Mouse (Mus musculus) heart, embryonic 12.5 days (tissue): ENCODE measurements around the gene Glycam1. TPM values are rescaled to one million over a fixed set of nuclear protein-coding genes. Genes with fewer than 3 reads are reported as not detected.

Experiments used
- ATAC-seq: fragments of 200-750 bp; cut with Nextera tagmentation; 2 replicates; pipeline ENCODE4 v1.8.0; 2017; ENCODE audit warnings: moderate TSS enrichment, moderate library complexity; ENCODE audit not compliant: insufficient number of reproducible peaks, low FRiP score
- H3K27ac ChIP-seq: fragments of 300-500 bp; sonication (generic); 2 replicates; pipeline ENCODE4 v1.5.1; 2016; ENCODE audit warnings: mild to moderate bottlenecking, moderate library complexity; ENCODE audit not compliant: poor library complexity, severe bottlenecking
- H3K27me3 ChIP-seq: fragments of 300-500 bp; sonication (generic); replicated peaks from 2 replicates; pipeline ENCODE4 v1.6.1; 2016; ENCODE audit warnings: mild to moderate bottlenecking, moderate library complexity
- H3K36me3 ChIP-seq: fragments of 300-500 bp; sonication (generic); 2 replicates; pipeline ENCODE4 v1.6.1; 2016; ENCODE audit warnings: mild to moderate bottlenecking, moderate library complexity
- H3K4me1 ChIP-seq: fragments of 300-500 bp; sonication (generic); replicated peaks from 2 replicates; pipeline ENCODE4 v1.6.1; 2016; ENCODE audit warnings: mild to moderate bottlenecking
- H3K4me2 ChIP-seq: fragments of 300-500 bp; sonication (generic); 2 replicates; pipeline ENCODE4 v1.6.1; 2016; ENCODE audit warnings: mild to moderate bottlenecking, moderate library complexity
- H3K4me3 ChIP-seq: fragments of 300-500 bp; sonication (generic); 2 replicates; pipeline ENCODE4 v1.5.1; 2016; ENCODE audit warnings: mild to moderate bottlenecking
- H3K9ac ChIP-seq: fragments of 300-500 bp; sonication (generic); 2 replicates; pipeline ENCODE4 v1.6.1; 2016; ENCODE audit warnings: mild to moderate bottlenecking, moderate library complexity
- H3K9me3 ChIP-seq: fragments of 300-500 bp; sonication (generic); replicated peaks from 2 replicates; pipeline ENCODE4 v1.6.1; 2016; ENCODE audit warnings: mild to moderate bottlenecking, moderate library complexity
- WGBS: fragments of 180-500 bp; shearing (Covaris S2); methylation state at CpG from one replicate; pipeline ENCODE4 v1.1.7; 2016; 5-methylcytosine and 5-hydroxymethylcytosine counted together
- polyA plus RNA-seq: library from polyadenylated mRNA; unstranded; fragments of >200 nt; fragmentation: Nextera tagmentation; extraction: Ambion mirVana; gene quantifications from 2 replicates; pipeline ENCODE4 v1.2.1, GENCODE M21; 2016

Glycam1 gene
- polyA plus RNA-seq, 1 experiment from 2014 or later: not detected

DNA sequence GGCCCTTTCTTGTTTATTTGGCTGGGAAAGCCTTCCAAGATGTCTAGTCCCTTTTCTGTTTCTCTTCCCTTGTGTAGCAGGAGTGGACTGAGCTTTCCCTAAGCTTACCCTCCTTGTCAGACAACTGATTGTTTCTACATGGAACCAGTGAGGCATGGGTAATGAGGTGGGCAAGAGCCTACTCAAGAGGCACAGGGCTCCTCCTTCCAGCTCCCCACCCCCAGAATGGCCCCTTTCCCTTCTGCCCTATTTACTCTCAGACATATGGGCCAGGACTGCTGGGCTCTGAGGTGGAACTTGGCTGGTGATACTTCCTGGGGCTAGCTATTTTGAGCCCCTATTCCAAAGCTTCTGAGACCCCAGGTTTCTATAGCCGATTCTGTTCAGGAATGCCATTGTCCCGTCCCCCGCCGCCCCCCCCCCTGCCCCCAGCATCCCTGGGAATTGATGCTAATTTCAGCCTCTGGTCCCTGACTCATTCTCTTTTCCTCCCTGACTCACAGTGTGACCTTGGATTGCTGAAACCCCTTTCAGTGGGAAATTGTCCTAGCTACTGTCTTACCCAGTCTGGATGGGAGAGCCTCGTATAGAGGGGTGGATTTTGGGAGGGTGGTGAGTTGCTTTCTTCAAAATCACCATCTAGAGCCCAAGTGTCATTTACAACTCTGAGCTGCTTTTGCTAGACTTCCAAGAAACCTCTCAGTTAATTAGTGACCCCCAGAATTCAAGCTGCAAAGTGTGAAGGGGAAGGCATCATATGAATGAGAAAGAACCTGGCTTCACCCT, 46.1 kb downstream of the Glycam1 start:
- H3K36me3 ChIP-seq: no peaks in the 10 kb centered on the region
- H3K27ac ChIP-seq: peak overlapping the region; percentile 34
- H3K9me3 ChIP-seq: no peaks in the 10 kb centered on the region
- H3K4me2 ChIP-seq: no peak overlapping the region
- peaks cover 30% of the 10 kb centered on the region for H3K4me1 ChIP-seq
- H3K4me3 ChIP-seq: no peak overlapping the region
- no peak overlapping the region for H3K9ac ChIP-seq
- H3K27me3 ChIP-seq: 0 out of 2 replicates have a peak, but pooled peaks cover 4% of the 10 kb centered on the region
- WGBS: 10% methylated on average over 5 of the region's 5 CpGs
- ATAC-seq: no peak

DNA sequence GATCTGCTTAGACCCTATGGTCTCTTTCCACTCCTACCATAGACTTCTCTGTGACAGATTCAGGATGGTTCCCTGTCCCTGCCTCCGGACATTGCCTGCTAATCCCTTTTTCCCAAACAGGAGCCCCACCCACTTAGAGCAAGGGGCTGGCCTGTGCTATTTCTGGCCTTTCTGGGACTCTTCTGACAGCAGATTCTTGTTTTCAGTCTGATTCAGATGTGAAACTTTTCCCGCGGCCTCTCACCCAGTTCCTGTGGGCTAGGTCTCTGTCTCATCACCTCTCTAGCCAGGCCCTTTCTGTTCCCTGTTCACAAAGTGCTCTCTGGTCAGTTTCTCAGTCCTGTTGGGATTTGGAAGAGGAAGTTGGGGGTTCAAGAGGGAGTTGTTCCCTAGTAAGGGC, 50.0 kb downstream of the Glycam1 start:
- Histone ChIP-seq H3K27ac (peak overlapping the region; percentile 26; the same call in 1 of the 2 replicates), H3K27me3 (peaks cover 12% of the 10 kb centered on the region; the same call in 1 of the 2 replicates), H3K4me3 (peak overlapping the region; percentile 17; the same call in 1 of the 2 replicates), H3K36me3 (no peaks in the 10 kb centered on the region), H3K9me3 (no peaks in the 10 kb centered on the region), H3K4me1 (peaks cover 38% of the 10 kb centered on the region), H3K9ac (peak overlapping the region; percentile 6; the same call in 1 of the 2 replicates), H3K4me2 (peak overlapping the region; percentile 75)
- 9% methylated on average over 3 of the region's 3 CpGs for WGBS
- no peak for ATAC-seq

GRCm38 (mm10) chr15:103514119-103514518, 50.8 kb downstream of the Glycam1 start:
- Histone ChIP-seq H3K27me3 (peaks cover 12% of the 10 kb centered on the region; the same call in 1 of the 2 replicates), H3K4me3 (peak overlapping the region; percentile 43), H3K4me1 (peaks cover 38% of the 10 kb centered on the region), H3K27ac (no peak overlapping the region), H3K9me3 (no peaks in the 10 kb centered on the region), H3K4me2 (peak overlapping the region; percentile 75), H3K36me3 (no peaks in the 10 kb centered on the region), H3K9ac (peak overlapping the region; percentile 61)
- WGBS: 3% methylated on average over 10 of the region's 10 CpGs
- ATAC-seq: peak; percentile 87

- no peaks in the 10 kb centered on the region for H3K9me3 ChIP-seq
- WGBS: 12% methylated on average over 7 of the region's 7 CpGs
- H3K4me1 ChIP-seq: peaks cover 33% of the 10 kb centered on the region
- no peak overlapping the region for H3K27ac ChIP-seq
- H3K27me3 ChIP-seq: peaks cover 16% of the 10 kb centered on the region; the same call in 1 of the 2 replicates
- H3K4me2 ChIP-seq: peak overlapping the region; percentile 75
- ATAC-seq: peak; percentile 33; the same call in 1 of the 2 replicates
- peak overlapping the region; percentile 43 for H3K4me3 ChIP-seq
- no peaks in the 10 kb centered on the region for H3K36me3 ChIP-seq
- H3K9ac ChIP-seq: peak overlapping the region; percentile 17; the same call in 1 of the 2 replicates
Observed at GRCm38 (mm10) chr15:103513621-103514031, 51.3 kb downstream of the Glycam1 start.

Other genes with a start within 250 kb of the Glycam1 start
- 9.2 and 10.3 TPM in 2 replicates for gene Zfp385a, start 225.0 kb downstream of the Glycam1 start, polyA plus RNA-seq
- gene Itga5, start 198.3 kb downstream of the Glycam1 start, polyA plus RNA-seq: 111 and 115 TPM in 2 replicates
- gene Gtsf1, start 134.6 kb downstream of the Glycam1 start, polyA plus RNA-seq: 59.5 and 62.3 TPM in 2 replicates
- gene Gtsf2, start 116.6 kb downstream of the Glycam1 start, polyA plus RNA-seq: not detected in 2 replicates
- 1.7 and 1.9 TPM in 2 replicates for gene Nckap1l, start 111.3 kb downstream of the Glycam1 start, polyA plus RNA-seq
- 3.7 and 4.0 TPM in 2 replicates for gene Pde1b, start 62.0 kb downstream of the Glycam1 start, polyA plus RNA-seq
- gene Ppp1r1a, start 27.1 kb downstream of the Glycam1 start, polyA plus RNA-seq: 78.4 and 83.0 TPM in 2 replicates
- not detected in 2 replicates for gene Mucl1, start 190.4 kb upstream of the Glycam1 start, polyA plus RNA-seq